Mouse (Mus musculus): Measurements from ENCODE around the gene Rnf144b. TPM values are rescaled to one million over a fixed set of nuclear protein-coding genes. Genes with fewer than 3 reads are reported as not detected.

The Rnf144b gene
- polyA plus RNA-seq, 1 experiment: 5.1 TPM

DNA sequence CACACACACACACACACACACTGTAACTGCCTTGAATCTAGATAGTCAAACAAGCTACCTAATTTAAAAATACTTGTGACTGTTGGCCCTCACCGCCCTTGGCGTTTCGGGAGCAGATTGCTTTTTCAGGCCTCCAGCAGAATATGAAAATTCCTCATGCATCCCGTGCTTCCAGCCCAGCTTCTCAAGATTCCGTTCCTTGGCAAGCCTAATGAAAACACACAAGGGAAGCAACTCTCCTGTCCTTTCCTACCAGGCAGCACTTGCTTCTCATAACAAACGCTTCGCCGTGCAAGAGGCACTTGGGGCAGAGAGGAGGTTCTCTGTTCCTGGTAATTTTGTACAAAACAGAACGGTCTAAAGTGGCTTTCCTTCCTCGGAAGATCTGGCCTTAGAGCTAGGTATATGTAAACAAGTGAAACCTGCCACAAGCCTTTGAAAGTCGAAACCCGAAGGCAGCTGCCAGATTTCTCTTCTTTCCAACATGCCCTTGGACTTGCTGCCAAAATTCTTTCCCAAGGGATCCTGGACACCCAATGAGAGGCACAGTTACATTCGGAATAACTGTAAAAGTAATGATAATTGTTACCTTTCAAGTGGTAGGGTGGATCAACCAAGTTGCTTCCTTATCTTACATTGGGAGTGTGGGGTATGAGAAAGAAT is 79.6 kb downstream of the Rnf144b start:
- 91% methylated on average over 13 of the region's 13 CpGs for WGBS
- no peak for TF ChIP-seq POLR2A (IDR thresholded peaks at IDR 0.05; ENCODE audit: control insufficient read depth, extremely low read depth, insufficient read depth, low read length, poor library complexity)
- no peak for TF ChIP-seq CTCF (IDR thresholded peaks at IDR 0.05; ENCODE audit: borderline replicate concordance, control insufficient read depth, extremely low read depth, insufficient read depth, low read length, poor library complexity)
- Histone ChIP-seq H3K4me1 (replicated peaks; ENCODE audit: control insufficient read depth, insufficient read depth, low read length) (no peaks in the 10 kb centered on the region; the same call in 1 of the 2 replicates), H3K27me3 (ENCODE audit: control insufficient read depth, insufficient read depth, low read length) (no peaks in the 10 kb centered on the region), H3K27ac (ENCODE audit: control insufficient read depth, insufficient read depth, low read length) (no peak overlapping the region; the same call in 1 of the 2 replicates), H3K36me3 (ENCODE audit: control insufficient read depth, insufficient read depth, low read length) (no peaks in the 10 kb centered on the region), H3K4me3 (ENCODE audit: control insufficient read depth, insufficient read depth, low read length) (no peak overlapping the region)
- DNase-seq: no peak

DNA sequence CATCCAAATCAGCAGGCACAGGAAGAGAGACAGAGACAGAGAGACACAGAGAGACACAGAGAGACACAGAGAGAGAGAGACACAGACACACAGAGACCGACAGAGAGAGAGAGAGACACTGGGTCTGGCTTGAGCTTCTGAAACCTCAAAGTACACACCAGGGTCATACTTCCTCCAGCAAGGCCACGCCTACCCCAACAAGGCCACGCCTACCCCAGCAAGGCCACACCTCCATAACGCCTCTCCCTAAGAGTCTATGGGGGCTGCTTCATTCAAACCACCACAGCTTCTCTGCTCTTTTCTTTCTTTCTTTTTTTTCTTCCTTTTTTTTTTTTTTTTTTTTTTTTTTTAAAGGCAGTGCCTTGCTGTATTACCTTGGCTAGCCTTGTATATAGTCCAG is 88.0 kb downstream of the Rnf144b start:
- DNase-seq: no peak
- TF ChIP-seq CTCF (IDR thresholded peaks at IDR 0.05; ENCODE audit: borderline replicate concordance, control insufficient read depth, extremely low read depth, insufficient read depth, low read length, poor library complexity): no peak
- no peak for TF ChIP-seq POLR2A (IDR thresholded peaks at IDR 0.05; ENCODE audit: control insufficient read depth, extremely low read depth, insufficient read depth, low read length, poor library complexity)
- Histone ChIP-seq H3K4me3 (ENCODE audit: control insufficient read depth, insufficient read depth, low read length) (no peak overlapping the region), H3K4me1 (replicated peaks; ENCODE audit: control insufficient read depth, insufficient read depth, low read length) (peaks cover 2% of the 10 kb centered on the region; the same call in 1 of the 2 replicates), H3K36me3 (ENCODE audit: control insufficient read depth, insufficient read depth, low read length) (no peaks in the 10 kb centered on the region), H3K27me3 (ENCODE audit: control insufficient read depth, insufficient read depth, low read length) (no peaks in the 10 kb centered on the region), H3K27ac (ENCODE audit: control insufficient read depth, insufficient read depth, low read length) (no peak overlapping the region)
- WGBS: 81% methylated on average over 4 of the region's 4 CpGs

DNA sequence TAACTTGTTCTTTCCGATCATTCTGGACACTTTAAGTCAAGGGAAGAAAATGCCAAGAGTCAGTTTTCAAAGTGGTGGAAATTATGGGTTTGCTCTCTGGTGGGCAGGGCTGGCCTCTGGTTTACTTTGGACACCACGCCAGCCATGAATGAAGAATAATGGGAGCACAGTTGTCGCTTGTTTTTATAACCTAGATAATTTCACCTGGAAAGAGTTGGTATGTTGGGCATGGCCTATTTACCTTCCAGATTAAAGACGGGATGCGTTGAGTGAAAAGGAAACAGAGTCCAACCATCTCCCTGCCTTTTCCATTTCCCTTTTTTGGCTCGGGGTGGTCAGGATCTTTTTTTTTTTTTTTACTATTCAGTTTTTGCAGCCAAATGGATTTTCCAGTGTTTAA is 88.5 kb downstream of the Rnf144b start:
- no peak for DNase-seq

DNA sequence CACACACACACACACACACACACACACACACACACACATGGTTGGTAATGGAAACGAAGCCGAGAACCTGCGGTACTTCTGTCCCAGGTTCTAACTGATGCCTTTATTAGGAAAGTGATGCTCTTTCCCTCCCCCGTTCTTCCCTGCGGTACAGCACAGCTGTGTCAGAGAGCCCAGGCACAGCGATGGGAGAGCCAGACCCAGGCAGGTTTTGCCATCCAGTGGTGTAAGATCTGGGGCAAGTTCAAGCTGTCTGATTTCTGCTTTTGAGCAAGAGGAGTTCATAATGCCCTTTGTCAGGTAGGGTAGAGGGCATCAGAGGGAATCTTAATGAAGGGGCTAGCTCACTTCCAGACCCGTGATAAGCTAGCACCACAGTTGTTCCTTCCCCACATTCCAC is 89.1 kb downstream of the Rnf144b start:
- Histone ChIP-seq H3K27me3 (ENCODE audit: control insufficient read depth, insufficient read depth, low read length) (no peaks in the 10 kb centered on the region), H3K4me3 (ENCODE audit: control insufficient read depth, insufficient read depth, low read length) (no peak overlapping the region), H3K27ac (ENCODE audit: control insufficient read depth, insufficient read depth, low read length) (no peak overlapping the region), H3K36me3 (ENCODE audit: control insufficient read depth, insufficient read depth, low read length) (no peaks in the 10 kb centered on the region), H3K4me1 (replicated peaks; ENCODE audit: control insufficient read depth, insufficient read depth, low read length) (peaks cover 2% of the 10 kb centered on the region; the same call in 1 of the 2 replicates)
- DNase-seq: no peak
- WGBS: 95% methylated on average over 6 of the region's 7 CpGs
- TF ChIP-seq POLR2A (IDR thresholded peaks at IDR 0.05; ENCODE audit: control insufficient read depth, extremely low read depth, insufficient read depth, low read length, poor library complexity) (no peak), CTCF (IDR thresholded peaks at IDR 0.05; ENCODE audit: borderline replicate concordance, control insufficient read depth, extremely low read depth, insufficient read depth, low read length, poor library complexity) (no peak)

More for the DNA sequence above, 88.5 kb downstream of the Rnf144b start:
- Histone ChIP-seq H3K4me3 (ENCODE audit: control insufficient read depth, insufficient read depth, low read length) (no peak overlapping the region), H3K4me1 (replicated peaks; ENCODE audit: control insufficient read depth, insufficient read depth, low read length) (peaks cover 2% of the 10 kb centered on the region; the same call in 1 of the 2 replicates), H3K36me3 (ENCODE audit: control insufficient read depth, insufficient read depth, low read length) (no peaks in the 10 kb centered on the region), H3K27me3 (ENCODE audit: control insufficient read depth, insufficient read depth, low read length) (no peaks in the 10 kb centered on the region), H3K27ac (ENCODE audit: control insufficient read depth, insufficient read depth, low read length) (no peak overlapping the region)
- 93% methylated on average over 6 of the region's 6 CpGs for WGBS
- TF ChIP-seq POLR2A (IDR thresholded peaks at IDR 0.05; ENCODE audit: control insufficient read depth, extremely low read depth, insufficient read depth, low read length, poor library complexity) (no peak), CTCF (IDR thresholded peaks at IDR 0.05; ENCODE audit: borderline replicate concordance, control insufficient read depth, extremely low read depth, insufficient read depth, low read length, poor library complexity) (no peak)

DNA sequence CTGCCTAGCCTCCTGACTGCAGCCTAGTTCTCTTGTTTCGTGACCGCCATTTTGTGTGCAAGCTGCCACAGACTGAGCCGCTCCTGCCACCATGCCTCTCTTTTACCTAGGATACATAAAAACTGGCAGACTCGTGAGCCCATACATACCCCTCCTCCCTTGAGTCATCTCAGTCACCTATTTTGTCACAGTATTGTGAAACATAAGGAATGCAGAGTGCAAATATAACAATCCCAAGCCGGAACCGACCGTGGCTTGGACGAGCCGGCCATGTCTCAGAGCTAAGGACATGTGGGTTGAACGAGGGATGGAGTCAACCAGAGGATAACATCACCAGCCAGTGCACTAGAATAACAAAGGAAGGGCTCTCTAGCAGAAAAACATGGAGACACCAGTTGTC is 91.4 kb downstream of the Rnf144b start:
- 93% methylated on average over 10 of the region's 10 CpGs for WGBS
- Histone ChIP-seq H3K27ac (ENCODE audit: control insufficient read depth, insufficient read depth, low read length) (no peak overlapping the region), H3K4me3 (ENCODE audit: control insufficient read depth, insufficient read depth, low read length) (no peak overlapping the region), H3K36me3 (ENCODE audit: control insufficient read depth, insufficient read depth, low read length) (no peaks in the 10 kb centered on the region), H3K27me3 (ENCODE audit: control insufficient read depth, insufficient read depth, low read length) (no peaks in the 10 kb centered on the region), H3K4me1 (replicated peaks; ENCODE audit: control insufficient read depth, insufficient read depth, low read length) (peaks cover 2% of the 10 kb centered on the region; the same call in 1 of the 2 replicates)
- TF ChIP-seq POLR2A (IDR thresholded peaks at IDR 0.05; ENCODE audit: control insufficient read depth, extremely low read depth, insufficient read depth, low read length, poor library complexity) (no peak), CTCF (IDR thresholded peaks at IDR 0.05; ENCODE audit: borderline replicate concordance, control insufficient read depth, extremely low read depth, insufficient read depth, low read length, poor library complexity) (no peak)
- DNase-seq: no peak

DNA sequence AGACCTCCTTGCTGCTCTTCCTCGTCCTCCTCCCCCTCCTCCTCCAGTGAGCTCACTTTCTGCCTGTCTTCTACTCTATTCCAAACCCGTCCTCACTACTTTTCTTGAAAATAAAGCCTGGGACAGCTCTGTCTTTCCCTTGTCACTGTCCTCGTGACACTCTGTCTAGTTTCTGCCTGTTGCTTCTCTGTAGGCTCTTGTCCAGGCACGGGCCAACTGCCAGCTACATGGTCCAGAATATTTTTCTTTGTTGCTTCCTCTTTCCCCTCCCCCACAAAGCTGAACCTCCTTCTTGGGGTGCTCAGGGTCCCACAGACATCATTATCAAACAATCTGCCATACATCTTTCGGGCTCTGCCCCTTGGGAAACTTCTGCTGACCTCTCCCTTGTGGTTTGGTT is 92.4 kb downstream of the Rnf144b start:
- DNase-seq: no peak
- Histone ChIP-seq H3K4me1 (replicated peaks; ENCODE audit: control insufficient read depth, insufficient read depth, low read length) (peaks cover 2% of the 10 kb centered on the region; the same call in 1 of the 2 replicates), H3K27ac (ENCODE audit: control insufficient read depth, insufficient read depth, low read length) (no peak overlapping the region; the same call in 1 of the 2 replicates), H3K4me3 (ENCODE audit: control insufficient read depth, insufficient read depth, low read length) (no peak overlapping the region), H3K27me3 (ENCODE audit: control insufficient read depth, insufficient read depth, low read length) (no peaks in the 10 kb centered on the region), H3K36me3 (ENCODE audit: control insufficient read depth, insufficient read depth, low read length) (no peaks in the 10 kb centered on the region)
- TF ChIP-seq CTCF (IDR thresholded peaks at IDR 0.05; ENCODE audit: borderline replicate concordance, control insufficient read depth, extremely low read depth, insufficient read depth, low read length, poor library complexity) (no peak), POLR2A (IDR thresholded peaks at IDR 0.05; ENCODE audit: control insufficient read depth, extremely low read depth, insufficient read depth, low read length, poor library complexity) (no peak)
- 67% methylated on average over 5 of the region's 5 CpGs for WGBS

All from thymus, adult 2 months (tissue).